Mouse (Mus musculus) cerebellum, adult 2 months (tissue): ENCODE results near the gene Abhd17b.

Source experiments
- CTCF ChIP-seq: fragments of 200-500 bp; IDR thresholded peaks from 2 replicates; pipeline ENCODE4 v1.5.1; 2011; ENCODE audit warnings: low read depth, mild to moderate bottlenecking, control low read depth, low read length, moderate library complexity, borderline replicate concordance; ENCODE audit not compliant: insufficient read depth
- POLR2A ChIP-seq: fragments of 200-500 bp; IDR thresholded peaks from 2 replicates; pipeline ENCODE4 v1.6.1; 2011; ENCODE audit warnings: low read length, control low read depth, borderline replicate concordance; ENCODE audit not compliant: insufficient read depth

DNA sequence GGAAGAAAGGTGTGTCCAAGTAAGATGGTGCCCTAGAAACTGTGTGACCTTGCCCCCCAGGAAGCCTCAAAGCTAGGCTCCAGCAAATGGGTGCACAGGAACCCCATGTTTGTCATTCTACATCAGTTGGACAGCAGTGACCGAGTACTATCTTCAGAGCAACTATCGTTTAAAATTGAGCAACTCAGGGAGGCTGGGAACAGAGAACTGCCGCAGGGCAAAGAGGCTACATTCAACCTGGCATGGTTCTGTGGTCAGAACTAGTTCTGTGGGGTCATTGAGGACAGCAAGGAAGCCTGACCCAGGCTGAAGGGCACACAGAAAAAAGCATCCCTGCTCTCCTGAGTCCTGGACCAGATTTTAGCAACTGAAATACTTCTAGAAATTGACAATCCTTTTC lies 37.2 kb upstream of the Abhd17b start:
- TF ChIP-seq POLR2A (no peak), CTCF (no peak)
